Mouse (Mus musculus): ENCODE measurements around the gene Tsen15. TPM values are rescaled to one million over a fixed set of nuclear protein-coding genes. Genes with fewer than 3 reads are reported as not detected.

The Tsen15 gene
- polyA plus RNA-seq (2012; ENCODE audit: insufficient read depth, insufficient read length, low replicate concordance, missing spikeins), result not detected in 2 replicates

DNA sequence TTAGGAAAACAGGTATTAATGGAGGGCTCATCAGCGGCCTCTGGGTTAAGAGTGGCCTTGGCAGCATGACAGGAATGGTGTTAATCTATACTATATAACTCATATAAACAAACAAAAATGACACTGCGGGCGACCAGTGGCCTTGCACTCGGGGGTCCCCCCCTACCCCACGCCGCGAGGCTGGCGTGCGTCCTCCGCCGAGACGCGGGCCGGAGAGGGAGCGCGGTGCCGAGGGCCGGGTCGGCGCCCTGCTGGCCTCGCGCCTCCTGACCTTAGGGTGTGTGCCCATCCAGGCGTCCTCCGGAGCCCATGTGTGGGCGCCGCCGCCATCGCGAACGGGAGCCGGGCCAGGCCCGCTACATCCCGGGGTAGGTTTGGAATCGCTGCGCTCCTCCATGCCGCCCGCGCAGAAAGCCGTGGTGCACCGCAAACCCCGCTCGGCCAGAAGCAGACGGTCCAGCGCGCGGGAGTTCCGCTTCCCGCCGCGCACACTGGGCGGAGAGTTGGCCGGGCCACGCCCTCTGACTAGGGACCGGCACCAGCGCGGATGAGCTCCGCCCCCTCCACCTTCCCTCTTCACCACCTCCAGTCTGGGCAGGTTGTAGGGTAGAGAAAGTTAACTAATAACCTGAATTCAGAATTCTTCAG lies at the start of gene Tsen15:
TSS of gene Tsen15 (minus strand) at position 501 of the 648 bp plus-strand sequence.
- TF ChIP-seq CTCF (IDR thresholded peaks at IDR 0.05; ENCODE audit: insufficient read depth, low read depth, low read length), result no peak
- peak; percentile 57 for TF ChIP-seq POLR2A (IDR thresholded peaks at IDR 0.05; ENCODE audit: insufficient read depth, low read depth, low read length)
- Histone ChIP-seq H3K27ac (ENCODE audit: insufficient read depth, low read depth, low read length) (no peak within 1 kb of the TSS), H3K4me1 (ENCODE audit: control insufficient read depth, insufficient read depth, low read length) (peaks cover 2% of the 10 kb centered on the region; the same call in 1 of the 2 replicates), H3K4me3 (ENCODE audit: insufficient read depth, low read depth, low read length) (peak within 1 kb of the TSS; percentile 95)
- under 1% methylated on average over 57 of the region's 57 CpGs for WGBS

DNA sequence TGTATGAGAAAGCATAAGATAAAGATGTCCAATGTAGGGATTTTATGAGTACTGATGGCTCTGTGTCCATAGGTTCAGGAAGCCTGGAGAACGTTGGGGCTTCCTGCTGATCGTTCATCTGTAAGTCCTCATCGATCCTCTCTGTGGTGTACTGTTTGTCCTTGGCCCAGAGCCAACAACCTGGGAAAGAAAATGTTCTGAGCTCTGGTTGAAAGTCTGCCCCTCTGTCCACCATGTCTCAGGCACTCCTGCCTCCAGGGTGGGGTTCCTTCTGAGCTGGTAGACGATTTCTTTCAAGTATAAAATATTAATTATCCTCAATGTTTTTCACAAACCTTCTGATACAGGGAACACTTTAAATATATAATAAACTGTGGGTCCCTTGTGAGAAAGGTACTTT lies 47.7 kb upstream of the Tsen15 start:
- no peak overlapping the region for H3K27ac ChIP-seq (ENCODE audit: insufficient read depth, low read depth, low read length)
- H3K4me3 ChIP-seq (ENCODE audit: insufficient read depth, low read depth, low read length), result no peak overlapping the region
- WGBS, result 60% methylated on average over 4 of the region's 4 CpGs
- no peak for TF ChIP-seq CTCF (IDR thresholded peaks at IDR 0.05; ENCODE audit: insufficient read depth, low read depth, low read length)
- no peaks in the 10 kb centered on the region for H3K4me1 ChIP-seq (ENCODE audit: control insufficient read depth, insufficient read depth, low read length)

DNA sequence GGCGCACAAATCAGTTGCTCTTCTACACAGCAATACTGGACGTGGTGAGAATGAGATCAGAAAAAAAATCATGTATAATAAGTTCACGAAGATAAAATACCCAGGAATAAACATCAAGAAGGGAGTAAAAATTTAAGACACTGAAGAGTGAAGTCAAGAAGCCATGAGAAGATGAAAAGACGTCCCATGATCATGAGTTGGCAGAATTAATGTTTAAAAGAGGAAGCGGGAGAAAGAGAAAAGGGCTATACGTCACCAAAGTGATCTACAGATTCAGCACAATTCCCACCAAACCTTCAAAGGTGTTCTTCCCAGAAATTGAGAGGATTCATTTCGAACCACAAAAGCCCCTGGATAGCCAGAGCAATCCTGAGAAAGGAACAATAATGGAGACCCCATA lies 43.3 kb upstream of the Tsen15 start:
- H3K4me1 ChIP-seq (ENCODE audit: control insufficient read depth, insufficient read depth, low read length), result no peaks in the 10 kb centered on the region
- H3K4me3 ChIP-seq (ENCODE audit: insufficient read depth, low read depth, low read length), result no peak overlapping the region
- 96% methylated on average over 7 of the region's 7 CpGs for WGBS
- H3K27ac ChIP-seq (ENCODE audit: insufficient read depth, low read depth, low read length), result no peak overlapping the region
- TF ChIP-seq CTCF (IDR thresholded peaks at IDR 0.05; ENCODE audit: insufficient read depth, low read depth, low read length) (no peak), POLR2A (IDR thresholded peaks at IDR 0.05; ENCODE audit: insufficient read depth, low read depth, low read length) (no peak)

DNA sequence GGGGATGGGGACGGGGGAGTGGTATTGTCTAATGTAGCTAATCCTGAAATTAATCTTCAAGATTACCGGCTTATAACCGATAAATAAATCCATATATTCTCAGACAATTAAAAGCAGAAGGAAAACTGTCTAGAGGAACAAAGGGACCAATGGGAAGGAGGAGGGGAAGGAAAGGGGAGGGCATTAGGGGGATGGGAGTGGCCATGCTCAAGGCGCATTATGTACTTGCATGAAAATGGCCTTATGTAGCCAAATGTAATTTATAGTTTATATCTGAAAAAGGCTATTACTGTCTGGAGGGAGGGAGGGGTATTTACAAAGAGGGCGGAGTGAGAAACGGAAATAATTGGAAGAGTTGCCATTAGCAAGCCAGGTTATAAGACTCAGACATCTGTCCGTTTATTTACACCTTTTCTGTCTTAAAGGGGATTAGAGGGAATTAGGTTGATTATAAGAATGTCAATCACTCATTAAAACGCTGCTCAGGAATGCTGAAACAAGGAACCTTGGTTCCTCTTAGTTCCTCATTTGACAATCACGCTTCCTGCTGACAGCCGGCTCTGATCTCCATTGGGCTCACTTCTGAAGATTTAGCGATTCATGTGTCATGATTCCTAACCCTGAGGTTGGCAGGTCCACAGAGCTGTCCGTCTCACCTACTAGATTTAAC lies 41.6 kb upstream of the Tsen15 start:
- H3K4me1 ChIP-seq (ENCODE audit: control insufficient read depth, insufficient read depth, low read length), result no peaks in the 10 kb centered on the region; the same call in 1 of the 2 replicates
- TF ChIP-seq CTCF (IDR thresholded peaks at IDR 0.05; ENCODE audit: insufficient read depth, low read depth, low read length) (no peak), POLR2A (IDR thresholded peaks at IDR 0.05; ENCODE audit: insufficient read depth, low read depth, low read length) (no peak)
- 48% methylated on average over 12 of the region's 12 CpGs for WGBS
- no peak overlapping the region for H3K27ac ChIP-seq (ENCODE audit: insufficient read depth, low read depth, low read length)
- H3K4me3 ChIP-seq (ENCODE audit: insufficient read depth, low read depth, low read length), result no peak overlapping the region

DNA sequence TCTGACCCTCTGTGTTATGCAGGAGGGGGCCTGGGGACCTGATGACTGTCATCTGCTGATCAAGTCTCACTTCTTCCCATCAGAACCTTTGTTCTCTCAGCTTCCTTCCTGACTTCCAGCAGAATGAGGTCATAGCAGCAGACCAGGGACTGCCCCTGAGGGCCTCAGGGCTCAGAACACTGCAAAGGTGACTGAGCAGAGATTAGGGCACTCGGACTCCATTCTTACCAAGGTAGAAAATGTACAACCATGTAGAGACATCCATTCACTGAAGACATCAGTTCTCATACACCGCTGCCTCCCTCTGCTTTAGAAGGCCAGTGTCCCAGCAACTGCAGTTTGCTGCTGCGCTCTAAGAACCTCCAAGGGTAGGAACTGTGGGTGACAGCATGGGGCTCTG lies 36.6 kb upstream of the Tsen15 start:
- no peak overlapping the region for H3K4me3 ChIP-seq (ENCODE audit: insufficient read depth, low read depth, low read length)
- no peaks in the 10 kb centered on the region; the same call in 1 of the 2 replicates for H3K4me1 ChIP-seq (ENCODE audit: control insufficient read depth, insufficient read depth, low read length)
- TF ChIP-seq POLR2A (IDR thresholded peaks at IDR 0.05; ENCODE audit: insufficient read depth, low read depth, low read length) (no peak), CTCF (IDR thresholded peaks at IDR 0.05; ENCODE audit: insufficient read depth, low read depth, low read length) (no peak)
- WGBS, result 97% methylated on average over 3 of the region's 3 CpGs
- no peak overlapping the region for H3K27ac ChIP-seq (ENCODE audit: insufficient read depth, low read depth, low read length)

DNA sequence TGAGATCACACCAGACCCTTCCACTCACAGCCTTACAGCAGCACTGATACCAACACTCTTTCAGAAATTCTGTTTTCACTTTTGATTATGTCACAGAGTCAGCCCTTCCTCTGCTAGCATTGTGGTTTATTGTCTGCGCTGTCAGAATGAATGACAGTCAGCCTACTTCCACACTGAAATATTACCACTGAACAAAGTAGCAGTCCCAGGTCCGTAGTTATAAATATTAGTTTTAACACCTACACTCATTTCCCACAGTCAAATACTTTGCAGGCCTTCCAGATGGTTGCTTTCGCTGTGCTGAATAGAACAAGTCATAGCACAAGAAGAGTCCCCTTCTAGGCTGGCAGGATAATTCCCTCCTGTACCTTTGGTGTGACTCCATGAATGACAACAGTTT lies 35.8 kb upstream of the Tsen15 start:
- no peaks in the 10 kb centered on the region; the same call in 1 of the 2 replicates for H3K4me1 ChIP-seq (ENCODE audit: control insufficient read depth, insufficient read depth, low read length)
- 78% methylated on average over 3 of the region's 3 CpGs for WGBS
- no peak overlapping the region for H3K27ac ChIP-seq (ENCODE audit: insufficient read depth, low read depth, low read length)
- no peak overlapping the region for H3K4me3 ChIP-seq (ENCODE audit: insufficient read depth, low read depth, low read length)
- TF ChIP-seq POLR2A (IDR thresholded peaks at IDR 0.05; ENCODE audit: insufficient read depth, low read depth, low read length) (no peak), CTCF (IDR thresholded peaks at IDR 0.05; ENCODE audit: insufficient read depth, low read depth, low read length) (no peak)

DNA sequence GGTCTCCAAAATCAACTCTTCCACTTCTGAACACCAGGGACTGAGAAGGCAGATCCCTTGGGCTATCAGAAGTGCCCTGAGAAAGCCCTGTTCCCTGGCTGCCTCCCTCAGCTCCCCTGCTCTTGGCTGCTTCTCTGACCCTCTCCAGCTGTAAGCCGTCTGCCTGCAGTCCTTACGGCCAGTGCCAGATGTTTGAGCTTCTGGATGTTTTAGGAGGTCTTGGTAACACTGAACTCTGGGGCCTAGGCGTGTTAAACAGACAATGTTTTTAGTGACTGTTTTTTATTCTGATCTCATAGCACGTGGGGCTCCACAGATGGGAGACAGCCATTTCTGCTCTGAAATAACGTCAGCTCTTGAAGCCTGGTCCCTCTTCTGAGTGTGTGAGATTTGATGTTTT lies 31.1 kb upstream of the Tsen15 start:
- Histone ChIP-seq H3K4me3 (ENCODE audit: insufficient read depth, low read depth, low read length) (no peak overlapping the region), H3K4me1 (ENCODE audit: control insufficient read depth, insufficient read depth, low read length) (0 out of 2 replicates have a peak, but pooled peaks cover 2% of the 10 kb centered on the region), H3K27ac (ENCODE audit: insufficient read depth, low read depth, low read length) (no peak overlapping the region)
- TF ChIP-seq POLR2A (IDR thresholded peaks at IDR 0.05; ENCODE audit: insufficient read depth, low read depth, low read length) (no peak), CTCF (IDR thresholded peaks at IDR 0.05; ENCODE audit: insufficient read depth, low read depth, low read length) (no peak)
- 74% methylated on average over 5 of the region's 5 CpGs for WGBS

DNA sequence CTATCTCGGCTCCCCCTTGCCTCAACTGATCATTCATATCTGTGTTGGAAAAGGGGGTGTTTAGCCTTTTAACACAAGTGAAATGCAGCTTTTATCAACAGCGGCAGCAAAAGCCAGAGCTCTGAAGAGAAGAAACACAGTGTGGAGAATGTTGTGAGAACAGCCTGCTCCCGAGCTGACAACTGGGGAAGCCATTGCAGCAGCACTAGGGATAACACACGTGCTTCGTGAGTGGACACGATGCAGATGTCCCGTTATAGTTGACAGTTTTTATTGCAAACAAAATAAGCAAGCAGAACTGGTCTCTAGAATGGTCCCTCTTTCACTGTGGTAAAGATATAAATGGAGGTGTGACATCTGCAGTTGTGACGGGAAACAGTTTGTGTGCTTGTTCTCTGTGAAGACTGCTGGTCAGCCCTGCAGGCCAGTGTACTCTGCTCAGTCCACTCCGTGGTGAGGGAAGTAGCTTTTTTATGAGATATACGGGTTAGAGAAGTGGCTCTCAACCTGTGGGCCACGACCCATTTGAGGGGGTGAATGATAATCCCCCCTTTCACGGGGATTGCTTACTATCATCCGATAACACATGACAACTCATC lies 29.9 kb upstream of the Tsen15 start:
- TF ChIP-seq POLR2A (IDR thresholded peaks at IDR 0.05; ENCODE audit: insufficient read depth, low read depth, low read length) (no peak), CTCF (IDR thresholded peaks at IDR 0.05; ENCODE audit: insufficient read depth, low read depth, low read length) (no peak)
- H3K4me1 ChIP-seq (ENCODE audit: control insufficient read depth, insufficient read depth, low read length), result 0 out of 2 replicates have a peak, but pooled peaks cover 2% of the 10 kb centered on the region
- H3K27ac ChIP-seq (ENCODE audit: insufficient read depth, low read depth, low read length), result no peak overlapping the region
- no peak overlapping the region for H3K4me3 ChIP-seq (ENCODE audit: insufficient read depth, low read depth, low read length)
- 85% methylated on average over 13 of the region's 13 CpGs for WGBS

DNA sequence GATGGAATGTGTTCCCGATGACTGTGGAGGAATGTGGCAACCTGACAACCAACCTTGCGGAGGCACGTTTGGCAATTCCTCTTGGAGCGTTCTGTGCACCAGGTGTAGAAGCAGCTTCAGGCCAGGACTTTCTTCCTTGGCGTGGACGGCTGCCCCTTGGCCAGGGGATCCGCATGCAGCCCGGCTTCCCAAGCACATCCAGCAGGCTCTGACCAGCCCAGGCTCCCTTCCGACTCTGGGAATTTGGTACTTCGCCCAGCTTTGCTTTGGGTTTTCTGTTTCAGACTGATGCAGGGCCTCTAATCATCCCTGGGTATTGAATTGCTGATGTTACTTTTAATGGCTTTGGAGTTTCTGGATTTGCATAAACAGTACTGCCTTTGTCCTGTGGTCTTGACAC lies 28.0 kb upstream of the Tsen15 start:
- WGBS, result 62% methylated on average over 10 of the region's 10 CpGs

More for the DNA sequence above, 28.0 kb upstream of the Tsen15 start:
- no peak overlapping the region for H3K4me3 ChIP-seq (ENCODE audit: insufficient read depth, low read depth, low read length)
- H3K27ac ChIP-seq (ENCODE audit: insufficient read depth, low read depth, low read length), result no peak overlapping the region
- no peak for TF ChIP-seq CTCF (IDR thresholded peaks at IDR 0.05; ENCODE audit: insufficient read depth, low read depth, low read length)
- no peak for TF ChIP-seq POLR2A (IDR thresholded peaks at IDR 0.05; ENCODE audit: insufficient read depth, low read depth, low read length)
- H3K4me1 ChIP-seq (ENCODE audit: control insufficient read depth, insufficient read depth, low read length), result 0 out of 2 replicates have a peak, but pooled peaks cover 2% of the 10 kb centered on the region
